Mouse (Mus musculus) heart, embryonic 14.5 days (tissue): ENCODE data around the gene Ybx2. TPM values are rescaled to one million over a fixed set of nuclear protein-coding genes. Genes with fewer than 3 reads are reported as not detected.
A peak's percentile ranks its signal among the peaks of the same experiment; 100 is the strongest.
"Not testable (repeated sequence)": the region's sequence is repeated elsewhere in the genome, so short reads cannot be mapped to it uniquely, and the experiment has no call there.

Experiments used
- ATAC-seq: fragments of 200-750 bp; cut with Nextera tagmentation; 2 replicates; pipeline ENCODE4 v1.8.0; 2017; ENCODE audit warnings: low read depth, moderate TSS enrichment; ENCODE audit not compliant: insufficient number of reproducible peaks, insufficient read depth, low FRiP score
- H3K27ac ChIP-seq, 2 experiments: fragments of 200-500 bp in 1 of 2; fragments of 300-500 bp in 1 of 2; sonication (generic) in 1 of 2; replicated peaks in 1 of 2; 2 replicates each; pipeline ENCODE4 v1.5.1; 2012 to 2014; ENCODE audit warnings: low read depth in 2 of 2, low read length in 2 of 2, control low read depth in 1 of 2, mild to moderate bottlenecking in 1 of 2, mixed read lengths in 1 of 2; ENCODE audit not compliant: control insufficient read depth in 1 of 2, insufficient read depth in 1 of 2
- H3K27me3 ChIP-seq: fragments of 300-500 bp; sonication (generic); 2 replicates; pipeline ENCODE4 v1.6.1; 2014; ENCODE audit warnings: mild to moderate bottlenecking, low read length, control low read depth; ENCODE audit not compliant: control insufficient read depth, insufficient read depth
- H3K36me3 ChIP-seq: fragments of 300-500 bp; sonication (generic); 2 replicates; pipeline ENCODE4 v1.6.1; 2014; ENCODE audit warnings: mild to moderate bottlenecking, control low read depth, low read length, mixed read lengths; ENCODE audit not compliant: control insufficient read depth, insufficient read depth
- H3K4me1 ChIP-seq, 2 experiments: fragments of 200-500 bp in 1 of 2; fragments of 300-500 bp in 1 of 2; sonication (generic) in 1 of 2; 2 replicates each; pipeline ENCODE4 v1.6.1; 2012 to 2014; ENCODE audit warnings: low read length in 2 of 2, control low read depth in 1 of 2, mixed read lengths in 1 of 2; ENCODE audit not compliant: control insufficient read depth in 2 of 2, insufficient read depth in 2 of 2
- H3K4me2 ChIP-seq: fragments of 300-500 bp; sonication (generic); 2 replicates; pipeline ENCODE4 v1.6.1; 2014; ENCODE audit warnings: mild to moderate bottlenecking, low read length
- H3K4me3 ChIP-seq, 2 experiments: fragments of 200-500 bp in 1 of 2; fragments of 300-500 bp in 1 of 2; sonication (generic) in 1 of 2; 2 replicates each; pipeline ENCODE4 v1.5.1; 2012 to 2014; ENCODE audit warnings: low read length in 2 of 2, mild to moderate bottlenecking in 2 of 2, control low read depth in 1 of 2, low read depth in 1 of 2, moderate library complexity in 1 of 2; ENCODE audit not compliant: control insufficient read depth in 1 of 2, insufficient read depth in 1 of 2
- H3K9ac ChIP-seq: fragments of 300-500 bp; sonication (generic); 2 replicates; pipeline ENCODE4 v1.6.1; 2014; ENCODE audit warnings: mild to moderate bottlenecking, low read length
- H3K9me3 ChIP-seq: fragments of 300-500 bp; sonication (generic); 2 replicates; pipeline ENCODE4 v1.6.1; 2016; ENCODE audit warnings: low read length, control low read depth; ENCODE audit not compliant: control insufficient read depth
- WGBS: fragments of 180-500 bp; shearing (Covaris S2); extraction: QIAGEN DNeasy Blood & Tissue Kit; methylation state at CpG from one replicate; pipeline ENCODE4 v1.1.7; 2014; 5-methylcytosine and 5-hydroxymethylcytosine counted together
- polyA plus RNA-seq: library from polyadenylated mRNA; unstranded; fragments of >200 nt; fragmentation: Nextera tagmentation; extraction: Ambion mirVana; gene quantifications from 2 replicates; pipeline ENCODE4 v1.2.1, GENCODE M21; 2014

The Ybx2 gene
- polyA plus RNA-seq, 1 experiment from 2014 or later: 7.3 TPM

DNA sequence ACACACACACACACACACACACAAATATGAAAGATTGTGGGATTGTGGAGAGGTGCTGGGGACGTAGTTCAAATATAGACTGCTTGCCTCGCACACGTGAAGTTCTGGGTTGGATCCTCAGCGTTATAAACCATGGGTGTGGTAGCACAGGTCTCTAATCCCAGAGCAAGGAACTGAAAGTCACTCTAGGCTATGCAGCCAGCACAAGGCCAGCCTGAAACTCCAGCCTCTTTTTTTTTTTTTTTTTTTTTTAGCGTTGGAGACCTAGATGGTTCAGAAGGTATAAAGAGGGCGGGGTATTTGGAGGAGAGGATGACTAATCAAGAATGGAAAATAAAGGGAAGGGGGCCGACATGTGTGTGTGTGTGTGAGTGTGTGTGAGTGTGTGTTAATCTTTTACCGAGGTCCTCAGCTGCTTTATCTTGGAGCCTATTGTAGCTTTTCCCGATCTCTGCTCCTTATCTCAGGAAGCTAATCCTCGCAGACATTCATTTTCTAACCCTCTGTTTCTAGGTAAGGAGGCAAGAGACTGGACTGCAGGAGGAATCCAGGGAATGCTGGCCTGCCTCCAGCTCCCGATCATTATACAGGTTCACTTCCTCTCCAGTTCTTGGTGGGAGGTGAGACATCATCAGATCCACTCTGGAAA is 17.8 kb downstream of the Ybx2 start:
- no peak for ATAC-seq
- WGBS: 23% methylated on average over 11 of the region's 11 CpGs
- no peaks in the 10 kb centered on the region for H3K9me3 ChIP-seq
- 0 out of 2 replicates have a peak overlapping the region, but pooled peaks have one; percentile 6 for H3K4me2 ChIP-seq
- no peak overlapping the region for H3K9ac ChIP-seq
- H3K36me3 ChIP-seq: no peaks in the 10 kb centered on the region
- no peak overlapping the region for H3K27ac ChIP-seq
- no peaks in the 10 kb centered on the region; the same call in 1 of the 2 replicates for H3K27me3 ChIP-seq
- H3K4me1 ChIP-seq: peaks cover 4 to 11% of the 10 kb centered on the region in 2 experiments
- no peak overlapping the region for H3K4me3 ChIP-seq

DNA sequence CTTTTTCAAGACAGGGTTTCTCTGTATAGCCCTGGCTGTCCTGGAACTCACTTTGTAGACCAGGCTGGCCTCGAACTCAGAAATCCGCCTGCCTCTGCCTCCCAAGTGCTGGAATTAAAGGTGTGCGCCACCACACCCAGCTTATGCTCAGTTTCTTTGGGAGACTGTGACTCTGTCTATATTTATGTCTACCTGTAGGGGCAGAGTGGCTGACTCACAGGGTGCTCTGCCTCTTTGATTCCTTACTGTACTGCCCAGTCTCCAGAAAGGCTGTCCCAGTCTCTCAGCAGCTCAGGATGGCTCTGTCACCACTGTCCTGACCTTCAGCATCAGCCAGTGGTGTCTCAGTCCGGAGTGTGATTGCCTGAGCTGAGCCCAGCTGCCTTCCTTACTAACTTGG is 20.0 kb downstream of the Ybx2 start:
- not testable (repeated sequence) for ATAC-seq
- 66% methylated on average over 3 of the region's 4 CpGs for WGBS

DNA sequence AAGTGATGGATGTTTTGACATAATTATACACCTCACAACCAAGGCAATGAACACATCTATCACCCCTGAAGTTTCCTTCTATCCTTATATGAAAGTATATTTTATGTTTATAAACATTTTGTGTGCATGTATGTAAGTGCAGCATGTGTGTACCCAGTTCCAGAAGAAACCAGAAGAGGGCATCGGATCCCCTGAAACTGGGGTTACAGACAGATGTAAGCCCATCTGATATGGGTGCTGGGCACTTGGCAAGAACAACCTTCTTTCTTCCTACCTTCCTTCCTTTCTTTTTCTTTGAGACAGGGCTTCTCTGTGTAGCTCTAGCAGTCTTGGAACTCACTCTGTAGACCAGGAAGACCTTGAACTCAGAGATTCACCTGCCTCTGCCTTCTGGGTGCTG is 20.6 kb downstream of the Ybx2 start:
- H3K9ac ChIP-seq: no peak overlapping the region
- no peaks in the 10 kb centered on the region for H3K36me3 ChIP-seq
- no peak overlapping the region for H3K27ac ChIP-seq
- H3K27me3 ChIP-seq: peaks cover 8% of the 10 kb centered on the region; the same call in 1 of the 2 replicates
- H3K4me2 ChIP-seq: no peak overlapping the region
- H3K9me3 ChIP-seq: no peaks in the 10 kb centered on the region
- ATAC-seq: no peak
- peaks cover 0 to 7% of the 10 kb centered on the region in 2 experiments; a peak in 2 of 4 replicates for H3K4me1 ChIP-seq
- 83% methylated on average over 1 of the region's 1 CpGs for WGBS
- no peak overlapping the region for H3K4me3 ChIP-seq

More for the DNA sequence above, 20.0 kb downstream of the Ybx2 start:
- not testable (repeated sequence) for H3K4me2 ChIP-seq, H3K36me3 ChIP-seq, H3K4me3 ChIP-seq, H3K4me1 ChIP-seq, H3K27me3 ChIP-seq, H3K9ac ChIP-seq, H3K9me3 ChIP-seq, H3K27ac ChIP-seq

DNA sequence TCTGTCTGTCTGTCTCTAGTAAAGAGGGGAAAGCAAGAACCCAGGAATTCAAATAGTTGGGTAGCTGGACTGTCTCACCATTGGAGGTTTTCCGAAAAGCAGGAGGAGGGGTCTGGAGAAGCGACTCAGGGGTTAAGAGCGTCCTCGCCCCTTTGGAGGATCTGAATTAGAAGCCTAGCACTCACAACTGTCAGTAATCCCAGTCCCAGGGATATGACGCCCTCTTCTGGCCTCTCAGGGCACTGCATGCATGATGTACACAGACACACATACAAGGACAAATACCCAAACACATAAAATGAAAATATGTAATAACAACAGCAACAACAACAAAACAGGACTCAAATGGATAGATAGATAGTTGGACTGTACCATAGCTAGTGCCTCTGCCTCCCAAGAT is 25.0 kb downstream of the Ybx2 start:
- Histone ChIP-seq H3K27me3 (peaks cover 49% of the 10 kb centered on the region), H3K4me2 (no peak overlapping the region), H3K9me3 (no peaks in the 10 kb centered on the region), H3K4me3 (no peak overlapping the region), H3K9ac (no peak overlapping the region), H3K36me3 (no peaks in the 10 kb centered on the region), H3K4me1 (peaks cover 0 to 4% of the 10 kb centered on the region in 2 experiments; a peak in 2 of 4 replicates), H3K27ac (no peak overlapping the region)
- ATAC-seq: no peak
- 21% methylated on average over 5 of the region's 5 CpGs for WGBS

DNA sequence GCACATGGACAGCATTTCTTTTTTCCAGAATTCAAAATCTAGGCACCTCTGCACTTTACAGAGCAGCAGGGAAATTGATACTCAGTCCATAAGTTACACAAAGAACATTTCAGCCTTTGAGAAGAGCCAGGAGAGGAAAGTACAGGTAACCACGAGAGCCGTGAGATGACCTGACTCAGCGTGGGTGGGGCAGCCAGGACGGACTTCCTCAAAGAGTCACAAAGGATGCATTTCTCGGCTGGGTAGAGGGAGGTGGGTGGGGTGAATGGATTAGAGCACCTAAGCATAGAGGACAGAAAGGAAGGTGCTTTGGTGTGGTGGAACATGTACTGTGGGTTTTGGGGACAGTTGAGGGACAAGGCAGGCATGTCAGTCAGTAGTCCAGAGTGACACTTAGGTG is 26.2 kb downstream of the Ybx2 start:
- peaks cover 61% of the 10 kb centered on the region for H3K27me3 ChIP-seq

DNA sequence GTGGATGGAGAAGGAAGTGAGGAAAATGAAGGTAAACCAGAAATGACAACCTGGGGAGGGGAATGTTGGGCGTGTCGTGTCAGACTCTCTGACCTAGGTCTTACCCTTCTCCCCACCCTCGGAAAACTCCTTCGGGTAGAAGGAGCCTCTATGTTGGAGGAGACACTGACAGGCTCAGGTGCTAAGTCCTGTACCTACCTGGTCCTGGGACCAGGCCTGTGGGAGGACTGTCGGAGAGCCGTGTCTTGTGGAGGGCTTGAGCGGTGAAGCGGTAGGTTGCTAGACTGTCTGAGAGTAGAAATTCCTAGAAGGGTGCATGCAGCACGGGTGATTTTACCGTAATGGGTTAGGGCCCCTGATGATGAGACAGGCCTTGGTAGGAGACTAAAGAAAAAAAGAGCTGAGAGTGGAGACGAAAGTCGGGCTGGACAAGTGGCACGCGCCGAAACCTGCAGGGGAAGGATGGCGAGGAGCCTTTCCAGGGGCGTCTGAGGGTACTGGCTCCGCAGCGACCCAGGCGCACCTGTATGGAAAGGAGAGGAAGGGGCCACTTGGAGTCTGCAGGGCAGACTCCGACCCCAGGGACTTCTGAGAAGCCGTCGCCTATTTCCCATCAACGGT is 29.2 kb downstream of the Ybx2 start, which contains the start of gene Cldn7:
Gene Cldn7 (plus strand): TSS at position 130 of the 621 bp plus-strand sequence.
- peaks cover 4 to 14% of the 10 kb centered on the region in 2 experiments; a peak in 3 of 4 replicates for H3K4me1 ChIP-seq
- H3K27ac ChIP-seq: no peak within 1 kb of the TSS
- WGBS: 9% methylated on average over 24 of the region's 24 CpGs
- peaks cover 63% of the 10 kb centered on the region for H3K27me3 ChIP-seq
- peak within 1 kb of the TSS; percentile 84 for H3K4me2 ChIP-seq
- ATAC-seq: no peak
- H3K9ac ChIP-seq: 0 out of 2 replicates have a peak within 1 kb of the TSS, but pooled peaks have one; percentile 1
- H3K4me3 ChIP-seq: peak within 1 kb of the TSS in 1 of 2 experiments; percentile 44; a peak in 2 of 4 replicates
- H3K9me3 ChIP-seq: no peaks in the 10 kb centered on the region
- peaks cover 18% of the 10 kb centered on the region for H3K36me3 ChIP-seq

More for the DNA sequence above, 26.2 kb downstream of the Ybx2 start:
- Histone ChIP-seq H3K4me2 (no peak overlapping the region), H3K9me3 (no peaks in the 10 kb centered on the region), H3K4me1 (peaks cover 2 to 12% of the 10 kb centered on the region in 2 experiments; a peak in 3 of 4 replicates), H3K27ac (no peak overlapping the region), H3K4me3 (no peak overlapping the region), H3K36me3 (no peaks in the 10 kb centered on the region), H3K9ac (no peak overlapping the region)
- no peak for ATAC-seq
- WGBS: 38% methylated on average over 5 of the region's 5 CpGs

DNA sequence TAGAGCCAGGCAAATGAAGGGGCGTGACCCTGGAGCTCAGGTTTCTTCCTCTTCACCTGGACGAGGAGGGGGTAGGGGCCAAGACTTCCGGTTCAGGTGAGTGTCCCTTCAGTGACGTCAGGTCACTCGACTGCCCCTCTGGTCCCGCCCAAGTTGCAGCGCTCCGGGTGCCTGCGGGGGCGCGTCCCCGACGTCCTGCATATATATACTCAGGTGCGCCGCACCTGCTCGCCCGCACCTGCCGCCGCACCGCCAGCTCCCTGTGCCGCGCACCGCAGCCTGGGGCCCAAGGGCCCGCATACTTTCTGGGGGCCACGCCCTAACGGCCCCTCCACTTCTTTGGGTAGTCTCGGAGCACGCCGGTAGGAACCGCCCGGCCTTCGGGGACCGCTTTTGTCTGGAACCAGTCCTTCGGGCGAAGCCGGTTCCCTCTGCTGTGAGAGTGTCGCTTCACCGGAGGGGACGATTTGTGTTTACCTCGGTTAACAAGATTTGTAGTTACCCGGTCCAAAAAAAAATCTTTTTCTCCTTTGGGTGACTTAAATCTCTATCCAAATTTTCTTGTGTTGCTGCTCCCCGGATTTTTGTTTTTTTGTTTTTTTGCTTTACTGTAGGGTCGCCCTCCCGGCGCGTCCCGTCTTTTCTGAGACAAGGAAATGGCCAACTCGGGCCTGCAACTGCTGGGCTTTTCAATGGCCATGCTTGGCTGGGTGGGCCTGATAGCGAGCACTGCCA is 29.8 kb downstream of the Ybx2 start:
- peaks cover 63% of the 10 kb centered on the region for H3K27me3 ChIP-seq
- H3K4me2 ChIP-seq: peak overlapping the region; percentile 84
- peaks cover 4 to 14% of the 10 kb centered on the region in 2 experiments; a peak in 3 of 4 replicates for H3K4me1 ChIP-seq
- no peaks in the 10 kb centered on the region for H3K9me3 ChIP-seq
- WGBS: 4% methylated on average over 46 of the region's 49 CpGs
- no peak for ATAC-seq
- no peak overlapping the region for H3K27ac ChIP-seq
- H3K9ac ChIP-seq: 0 out of 2 replicates have a peak overlapping the region, but pooled peaks have one; percentile 1
- peaks cover 25% of the 10 kb centered on the region for H3K36me3 ChIP-seq
- H3K4me3 ChIP-seq: peak overlapping the region in 1 of 2 experiments; percentile 44; a peak in 2 of 4 replicates
